Mouse (Mus musculus) erythroblast, adult 5-6 weeks (primary cell): ENCODE results near the gene Nudcd3. TPM values are rescaled to one million over a fixed set of nuclear protein-coding genes. Genes with fewer than 3 reads are reported as not detected.

Experiments
- ATAC-seq: replicated peaks from 2 replicates; pipeline ENCODE4 v1.8.0; 2016; ENCODE audit warnings: moderate number of reproducible peaks, mild to moderate bottlenecking, moderate TSS enrichment, inconsistent platforms; ENCODE audit not compliant: poor library complexity, low FRiP score, severe bottlenecking
- total RNA-seq, 2 experiments: library from RNA; stranded (forward) in 1 of 2; stranded (reverse) in 1 of 2; fragments of 150-400 nt in 1 of 2; fragments of 200-764, 138-1000 nt in 1 of 2; gene quantifications; 2 replicates each; pipeline versions ENCODE4 v1.2.3 to v1.2.4; 2015 to 2017; ENCODE audit warnings: low replicate concordance in 2 of 2

Gene Nudcd3
- total RNA-seq (2015; ENCODE audit: low replicate concordance) = 3.8 and 11.7 TPM in 2 replicates
- total RNA-seq (2017; ENCODE audit: low replicate concordance) = 7.8 and 8.1 TPM in 2 replicates

DNA sequence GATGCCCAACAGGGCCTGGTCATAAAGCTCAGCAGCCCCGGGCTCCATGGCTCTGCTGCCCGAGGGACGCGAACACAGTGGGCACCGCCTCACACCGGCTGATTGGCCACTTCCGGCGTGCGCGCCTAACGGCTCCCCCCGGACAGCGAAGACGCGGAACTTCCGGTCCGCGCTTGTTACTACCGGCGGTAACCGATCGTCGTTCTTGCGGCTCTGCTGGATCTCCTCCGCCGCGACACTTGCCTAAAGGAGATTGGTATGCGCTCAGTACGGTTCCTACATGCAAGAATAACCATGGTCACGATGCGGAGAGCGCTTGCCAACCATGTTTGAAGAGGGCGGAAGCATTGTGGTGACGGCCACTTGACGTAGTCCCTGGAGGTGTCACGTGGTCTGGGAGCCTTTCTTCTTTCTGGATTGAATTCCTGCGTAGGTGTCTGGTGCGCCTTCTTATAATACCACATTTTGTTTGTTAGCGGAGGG, at the start of gene Nudcd3:
Nudcd3 (minus strand) TSS at position 329 of the 483 bp plus-strand sequence.
- ATAC-seq = peak; percentile 97

DNA sequence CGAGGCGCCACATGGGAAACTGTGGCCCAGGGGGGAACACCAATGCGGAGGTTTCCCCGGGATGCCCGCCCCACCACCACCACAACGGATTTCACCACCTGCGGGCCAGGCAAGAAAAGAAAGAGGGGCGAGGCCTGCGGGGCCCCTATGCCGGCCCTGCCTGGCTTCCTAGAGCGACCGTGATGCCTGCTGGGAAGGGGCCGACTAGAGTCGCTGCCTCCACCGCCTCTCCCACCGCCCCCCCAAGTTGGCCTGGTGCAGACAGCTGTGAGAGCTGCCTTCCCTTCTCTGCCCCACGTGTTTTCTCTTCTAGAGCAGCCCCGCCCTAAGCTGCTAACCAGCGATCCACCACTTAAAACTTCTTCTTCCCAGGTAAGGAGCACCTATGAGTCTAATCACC, 44.5 kb upstream of the Nudcd3 start:
- ATAC-seq = no peak

DNA sequence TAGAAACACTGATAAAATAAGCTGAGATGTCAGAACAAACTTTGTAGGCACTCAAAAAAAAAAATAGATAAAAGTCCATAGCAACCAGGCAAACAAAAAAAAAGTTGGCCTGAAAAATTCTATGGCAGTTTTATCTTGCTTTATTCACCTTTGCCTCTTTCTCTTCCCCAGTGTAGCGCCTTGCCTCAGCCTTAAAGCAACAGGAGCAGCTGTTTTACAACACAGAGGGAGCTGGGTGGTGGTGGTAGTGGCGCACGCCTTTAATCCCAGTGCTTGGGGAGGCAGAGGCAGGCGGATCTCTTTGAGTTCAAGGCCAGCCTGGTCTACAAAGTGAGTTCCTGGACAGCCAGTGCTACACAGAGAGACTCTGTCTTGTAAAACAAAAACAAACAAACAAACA, 32.8 kb upstream of the Nudcd3 start:
- ATAC-seq = no peak

DNA sequence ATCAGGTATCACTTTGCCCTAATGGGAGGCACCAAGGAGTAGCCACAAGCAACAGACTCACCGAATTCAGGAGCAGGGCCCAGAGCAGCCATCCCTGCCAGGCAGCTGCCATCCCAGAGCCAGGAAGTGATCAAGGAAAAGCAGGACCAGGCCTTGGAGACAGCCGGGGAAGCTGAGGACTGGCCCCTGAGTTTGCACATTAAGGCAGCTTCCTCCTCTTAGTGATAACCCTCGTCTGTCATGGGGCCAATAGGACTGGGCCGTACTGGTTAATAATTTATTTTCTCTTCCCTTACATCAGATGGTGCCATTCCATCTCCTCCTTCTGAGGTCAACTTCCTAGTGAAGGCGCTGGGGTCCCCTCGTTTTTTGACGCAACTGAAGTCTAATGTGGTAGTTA, 29.8 kb upstream of the Nudcd3 start, which contains the start of gene Npc1l1:
Npc1l1 (minus strand) TSS at position 132 of the 400 bp plus-strand sequence.
- ATAC-seq = no peak

DNA sequence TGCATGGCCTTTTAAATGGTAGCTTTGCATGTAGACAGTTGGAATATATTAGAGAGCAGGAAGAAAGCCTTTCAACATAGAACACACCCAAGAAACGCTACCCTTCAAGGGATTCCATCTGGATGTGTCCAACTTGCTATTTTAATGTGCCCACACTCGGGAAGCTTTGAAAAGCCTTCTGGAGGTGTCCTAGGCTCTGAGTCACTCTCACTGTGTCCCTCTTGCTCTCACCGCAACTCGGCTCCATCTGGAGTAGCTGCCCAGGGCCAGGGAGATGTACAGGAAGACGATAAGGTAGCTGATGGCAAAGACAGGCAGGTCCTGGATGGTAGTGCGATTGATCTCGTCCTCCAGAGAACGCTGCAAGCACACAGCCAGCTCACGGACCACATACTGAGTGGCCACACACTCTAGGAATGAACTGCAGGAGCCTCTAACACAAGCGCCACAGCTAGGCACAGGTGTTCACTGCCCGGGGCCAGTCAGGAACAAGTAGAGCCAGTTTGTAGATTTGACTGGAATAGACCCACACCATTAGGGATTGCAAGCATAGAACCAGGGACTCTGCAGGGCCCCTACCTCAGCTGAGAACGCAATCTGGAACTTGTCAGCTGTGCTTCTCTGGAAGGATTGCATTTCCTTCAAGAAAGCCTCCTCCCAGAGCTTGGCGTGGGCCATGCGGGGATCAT, 24.5 kb upstream of the Nudcd3 start:
- no peak for ATAC-seq

DNA sequence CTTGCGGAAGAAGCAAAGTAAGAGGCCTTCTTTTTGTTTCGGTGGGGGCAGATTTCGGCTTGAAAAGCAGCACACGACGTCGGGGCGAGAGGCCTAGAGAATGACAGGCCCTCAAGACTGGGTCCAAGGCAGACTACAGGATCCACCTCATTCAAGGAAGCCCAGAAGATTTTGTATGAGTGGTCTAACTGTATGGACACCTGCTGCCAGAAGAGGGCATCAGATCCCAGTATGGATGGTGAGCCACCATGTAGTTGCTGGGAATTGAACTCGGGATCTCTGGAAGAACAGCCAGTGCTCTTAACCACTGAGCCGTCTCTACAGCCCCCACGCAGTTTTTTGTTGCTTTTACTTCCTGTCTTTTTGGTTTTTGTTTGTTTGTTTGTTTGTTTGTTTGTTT, 22.0 kb upstream of the Nudcd3 start:
- ATAC-seq = no peak

DNA sequence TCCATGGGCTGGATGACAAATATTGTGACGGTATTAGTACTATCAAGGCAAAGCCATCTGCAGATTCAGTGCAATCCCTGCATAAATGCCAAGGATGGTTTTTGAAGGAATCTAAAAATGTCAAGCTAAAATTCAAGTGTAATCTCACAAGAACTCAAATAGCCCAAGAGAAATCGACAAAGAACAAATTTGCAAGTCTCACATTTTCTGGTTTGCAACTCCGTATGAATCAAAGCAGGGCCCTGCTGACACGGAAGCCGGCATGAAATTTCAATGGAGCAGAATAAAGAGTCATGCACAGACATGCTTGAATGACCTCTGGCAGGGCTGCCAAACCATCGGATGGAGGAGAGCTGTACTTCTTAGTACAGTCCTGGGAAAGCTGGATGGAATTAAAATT, 19.8 kb upstream of the Nudcd3 start:
- no peak for ATAC-seq

DNA sequence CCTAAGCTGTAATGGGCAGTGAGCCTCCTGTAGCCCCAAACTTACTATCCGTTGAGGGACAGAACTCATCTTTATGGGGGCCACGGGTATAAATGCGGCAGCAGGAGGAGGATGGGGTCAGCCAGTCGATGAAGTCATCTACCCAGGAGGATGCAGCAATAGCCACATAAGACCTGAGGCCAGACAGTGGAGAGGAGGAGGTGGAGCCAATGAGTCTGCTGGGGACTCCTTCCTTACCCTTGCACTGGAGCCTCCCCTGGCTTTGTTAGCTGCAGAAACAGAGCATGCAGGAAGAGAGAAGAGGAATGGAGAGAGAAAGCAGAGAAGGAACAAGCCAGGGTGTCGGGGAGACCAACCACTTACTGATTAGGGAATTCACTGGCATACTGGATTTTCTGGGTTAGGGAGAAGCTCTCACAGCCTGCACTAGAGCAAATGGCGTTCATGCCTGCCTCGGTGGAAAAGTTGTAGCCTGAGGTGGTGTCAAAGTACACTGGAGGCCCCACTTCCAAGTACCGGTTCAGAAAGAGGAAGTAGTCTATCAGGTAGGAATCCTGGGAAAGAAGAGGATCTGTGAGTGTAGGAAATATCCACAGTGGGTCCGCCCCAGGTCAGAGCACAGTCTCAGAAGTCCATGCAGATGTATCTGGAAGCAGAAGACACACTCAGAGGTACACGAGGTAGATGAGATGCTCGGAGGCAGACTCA, 18.1 kb upstream of the Nudcd3 start:
- no peak for ATAC-seq

DNA sequence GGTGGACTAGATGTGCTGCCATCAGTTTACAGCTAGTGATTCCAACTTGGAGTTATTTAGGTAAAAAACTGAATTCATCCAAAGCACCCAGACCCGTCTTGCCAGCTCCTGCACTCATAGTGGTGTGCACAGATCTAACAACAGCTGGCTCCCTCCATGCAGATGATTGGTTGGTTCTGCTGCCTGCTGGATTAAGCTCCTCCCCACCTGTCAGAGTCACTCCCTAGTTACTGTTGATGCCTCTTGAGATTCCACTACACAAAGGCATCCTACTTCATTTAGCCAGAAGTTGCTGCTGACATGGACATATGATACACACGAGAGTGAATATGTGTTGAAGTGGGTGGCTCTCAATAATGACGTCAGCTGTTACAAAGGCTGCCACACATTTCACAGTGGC, 16.6 kb upstream of the Nudcd3 start:
- no peak for ATAC-seq

DNA sequence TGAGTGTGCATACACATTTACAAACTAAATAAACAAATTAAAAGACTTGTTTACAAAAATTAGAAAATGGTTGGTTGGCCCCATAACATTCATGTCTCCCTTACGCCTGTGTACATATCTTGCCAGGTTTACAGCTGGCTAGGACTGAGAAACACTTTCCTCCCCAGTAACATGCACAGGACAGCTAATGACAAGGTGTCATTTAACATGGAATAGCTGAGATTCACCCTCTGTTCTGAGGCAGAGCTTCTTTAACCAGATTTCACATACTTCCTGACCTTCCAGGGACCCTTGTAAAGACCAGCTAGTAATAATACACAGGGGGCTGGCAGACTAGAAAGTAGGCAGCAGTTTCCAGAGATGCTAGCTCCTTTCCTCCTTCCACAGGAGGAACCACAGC, 7.9 kb upstream of the Nudcd3 start:
- no peak for ATAC-seq

DNA sequence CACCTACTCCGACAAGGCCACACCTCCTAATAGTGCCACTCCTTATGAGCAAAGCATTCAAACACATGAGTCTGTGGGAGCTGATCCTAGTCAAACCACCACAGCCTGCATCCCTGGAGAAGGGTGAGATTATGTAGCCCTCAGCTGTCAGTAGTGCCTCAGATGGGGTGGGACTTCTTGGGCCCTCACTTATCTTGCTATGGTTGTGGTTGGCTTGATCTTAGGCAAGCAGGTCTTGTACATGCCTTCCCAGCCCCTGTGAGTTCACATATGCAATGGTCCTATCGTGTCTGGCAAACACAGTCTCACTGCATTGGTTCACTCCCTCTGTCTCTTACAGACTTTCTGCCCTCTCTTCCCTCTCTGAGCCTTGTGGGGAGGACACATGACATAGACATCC, 6.9 kb upstream of the Nudcd3 start:
- ATAC-seq = no peak

DNA sequence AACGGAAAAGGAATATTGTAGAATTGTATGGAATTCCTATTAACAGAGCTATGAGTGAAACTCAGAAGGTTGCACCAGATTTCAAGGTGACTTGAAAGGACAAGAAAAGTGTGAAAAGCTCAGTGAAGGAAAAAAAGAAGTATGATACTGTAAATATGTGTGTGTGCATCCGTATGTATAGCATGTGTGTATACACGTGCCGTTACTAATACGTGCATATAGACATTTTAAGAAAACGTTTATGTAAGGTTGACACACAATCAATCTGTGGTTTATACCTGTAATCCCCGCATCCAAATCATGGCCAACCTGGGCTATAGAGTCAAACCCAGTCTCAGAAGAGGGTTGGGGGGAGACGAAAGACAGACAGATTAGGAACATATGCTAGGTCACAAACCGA, 355 bp upstream of the Nudcd3 start:
- ATAC-seq = no peak

DNA sequence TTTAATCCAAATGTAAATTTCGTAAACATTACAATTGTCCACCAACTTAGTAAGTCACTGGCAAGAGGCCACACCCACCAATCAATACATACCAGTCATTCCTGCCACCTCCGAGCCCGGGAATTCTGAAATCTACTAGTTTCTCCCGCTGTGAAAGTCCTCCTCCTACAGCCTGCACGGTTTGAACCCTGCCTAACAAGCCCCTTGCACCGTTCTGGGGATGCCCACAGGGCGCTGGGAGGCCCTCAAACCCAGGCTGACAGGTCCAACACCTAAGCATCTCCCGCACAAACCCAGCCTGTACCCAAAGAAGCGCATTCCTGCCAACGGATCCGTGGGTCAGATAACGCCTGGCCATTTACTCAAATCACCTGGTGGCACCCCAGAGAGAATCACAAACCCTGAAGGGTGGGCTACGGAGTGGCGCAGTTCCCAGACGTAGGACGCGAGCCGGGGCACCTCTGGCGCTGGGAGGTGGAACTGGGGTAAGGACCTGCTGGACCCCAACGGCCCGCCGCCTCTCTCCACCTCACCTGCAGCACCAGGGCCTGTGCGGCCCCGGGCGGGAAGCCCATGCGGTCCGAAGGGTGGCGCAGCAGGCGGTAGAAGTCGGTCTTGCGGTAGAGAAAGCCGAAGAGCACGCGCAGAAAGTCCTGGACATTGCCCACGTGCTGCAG, 667 bp downstream of the Nudcd3 start, which contains the start of gene A730071L15Rik:
A730071L15Rik (plus strand) TSS at position 620 of the 677 bp plus-strand sequence.
- peak; percentile 65 for ATAC-seq

DNA sequence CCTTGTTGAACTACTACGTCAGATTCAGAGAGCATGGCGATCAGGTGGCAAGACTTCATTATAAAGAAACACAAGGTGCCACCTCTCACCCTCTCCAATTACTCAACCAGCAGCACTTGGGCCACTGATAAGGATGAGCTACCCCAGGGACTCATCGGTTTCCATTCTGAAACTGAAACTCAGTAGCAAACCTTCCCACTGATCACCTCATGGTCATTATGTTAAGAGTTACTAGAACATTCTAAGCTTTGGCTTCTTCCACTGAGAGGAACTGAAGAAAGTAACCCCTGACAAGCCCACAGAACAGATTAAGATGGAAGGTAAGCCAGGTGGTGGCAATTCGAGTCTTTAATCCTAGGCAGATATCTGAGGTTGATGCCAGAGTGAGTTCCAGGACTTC, 1.8 kb downstream of the Nudcd3 start:
- ATAC-seq = no peak

DNA sequence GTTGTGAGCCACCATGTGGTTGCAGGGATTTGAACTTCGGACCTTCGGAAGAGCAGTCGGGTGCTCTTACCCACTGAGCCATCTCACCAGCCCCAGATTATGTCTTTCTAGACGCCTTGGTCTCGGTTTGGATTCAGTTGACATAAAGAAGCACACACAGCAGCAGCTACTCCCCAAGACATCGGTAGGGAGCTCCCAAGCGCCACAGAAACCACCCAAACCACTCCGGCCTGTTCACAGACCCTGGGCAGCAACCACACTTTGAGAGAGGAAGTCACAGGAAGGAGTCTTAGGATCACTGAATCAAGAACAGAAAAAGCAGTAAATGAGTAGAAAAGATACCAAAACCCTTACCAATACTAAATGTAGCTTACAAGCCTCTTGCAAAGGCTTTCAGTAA, 3.4 kb downstream of the Nudcd3 start:
- no peak for ATAC-seq

DNA sequence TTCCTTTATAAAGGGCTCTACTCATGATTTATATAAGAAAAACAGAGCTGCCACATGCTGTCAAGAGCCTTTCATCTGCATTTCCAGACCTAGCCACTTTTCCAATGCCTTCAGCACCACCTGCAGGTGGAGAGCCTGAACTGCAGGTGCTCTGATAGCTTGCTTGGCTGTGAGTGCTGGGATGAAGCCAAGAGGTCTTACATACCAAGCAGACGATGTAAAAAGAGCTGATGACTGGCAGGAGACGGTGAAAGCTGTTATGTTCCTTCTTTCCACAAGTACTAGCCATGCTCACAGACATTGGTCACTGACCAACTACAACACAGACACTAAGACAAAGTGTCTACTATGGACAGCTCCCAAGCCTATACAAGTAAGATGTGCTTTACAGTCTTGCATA, 12.3 kb downstream of the Nudcd3 start:
- ATAC-seq = peak; percentile 93

DNA sequence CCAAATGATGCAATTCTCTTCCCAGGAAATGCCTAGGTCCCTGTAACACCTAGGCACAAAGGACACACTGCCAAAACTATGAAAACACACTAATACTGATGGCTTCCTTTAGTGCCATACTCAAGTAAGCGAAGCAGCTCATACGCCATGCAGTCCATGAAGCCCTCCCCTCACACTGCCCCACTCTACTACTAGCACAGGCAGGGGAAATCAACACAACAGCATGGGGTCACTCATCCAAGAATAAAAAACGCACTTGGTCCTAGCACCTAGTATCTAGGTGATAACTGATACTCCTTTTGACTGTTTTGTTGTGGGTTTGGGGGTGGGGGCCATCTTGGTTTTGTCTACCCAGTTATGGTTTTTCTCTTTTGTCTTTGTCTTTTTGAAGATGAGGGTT, 12.8 kb downstream of the Nudcd3 start:
- ATAC-seq = no peak

DNA sequence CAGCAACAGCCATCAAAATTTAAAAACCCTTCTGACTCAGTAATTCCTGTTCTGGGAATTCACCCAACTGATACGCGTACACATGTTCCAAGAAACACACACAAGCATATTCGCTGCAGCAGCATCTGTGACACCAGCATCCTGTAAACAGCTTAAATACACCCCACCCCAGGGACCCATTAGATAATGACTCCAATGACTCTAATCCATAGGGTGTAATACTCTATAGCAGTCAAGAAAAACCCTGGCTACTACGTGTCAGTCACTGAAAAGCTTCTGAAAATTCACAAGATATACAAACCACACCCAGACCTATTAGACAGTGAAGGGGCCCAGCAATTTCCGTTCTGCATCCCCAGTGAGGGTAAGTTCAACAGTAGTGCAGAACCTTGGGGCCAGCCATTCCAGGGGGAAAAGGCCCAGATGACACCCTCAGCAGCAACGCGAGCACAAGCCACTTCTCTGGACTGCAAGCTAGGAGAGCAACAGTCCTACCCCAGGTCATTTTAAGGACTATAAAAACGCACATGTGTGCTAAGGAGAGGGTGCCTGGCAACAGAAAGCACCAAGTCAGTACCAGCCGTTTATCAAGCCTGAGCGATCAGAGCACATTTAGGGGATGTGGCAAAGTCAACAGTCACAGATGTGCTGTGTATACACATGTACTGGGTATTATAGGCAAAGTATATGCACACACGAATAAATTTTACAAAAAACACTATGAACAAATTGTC, 15.8 kb downstream of the Nudcd3 start:
- no peak for ATAC-seq

DNA sequence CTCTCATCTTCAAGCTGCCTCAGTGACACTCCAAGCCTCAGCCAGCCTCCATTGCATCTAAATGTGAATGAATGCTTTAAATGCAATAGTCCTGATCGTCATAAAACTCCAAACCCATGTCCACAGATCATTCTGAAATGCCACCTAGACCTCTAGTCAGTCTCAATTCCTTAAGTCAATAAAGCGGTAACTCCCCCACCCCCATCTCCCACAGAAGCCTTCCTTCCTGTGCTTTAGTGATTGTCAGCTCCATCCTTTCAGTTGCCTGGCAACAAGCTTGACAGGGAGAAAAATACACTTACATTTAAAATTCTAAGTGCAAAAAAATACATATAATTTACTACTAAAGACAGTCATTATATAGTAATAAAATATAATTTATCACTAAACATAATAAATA, 17.0 kb downstream of the Nudcd3 start:
- ATAC-seq = no peak

DNA sequence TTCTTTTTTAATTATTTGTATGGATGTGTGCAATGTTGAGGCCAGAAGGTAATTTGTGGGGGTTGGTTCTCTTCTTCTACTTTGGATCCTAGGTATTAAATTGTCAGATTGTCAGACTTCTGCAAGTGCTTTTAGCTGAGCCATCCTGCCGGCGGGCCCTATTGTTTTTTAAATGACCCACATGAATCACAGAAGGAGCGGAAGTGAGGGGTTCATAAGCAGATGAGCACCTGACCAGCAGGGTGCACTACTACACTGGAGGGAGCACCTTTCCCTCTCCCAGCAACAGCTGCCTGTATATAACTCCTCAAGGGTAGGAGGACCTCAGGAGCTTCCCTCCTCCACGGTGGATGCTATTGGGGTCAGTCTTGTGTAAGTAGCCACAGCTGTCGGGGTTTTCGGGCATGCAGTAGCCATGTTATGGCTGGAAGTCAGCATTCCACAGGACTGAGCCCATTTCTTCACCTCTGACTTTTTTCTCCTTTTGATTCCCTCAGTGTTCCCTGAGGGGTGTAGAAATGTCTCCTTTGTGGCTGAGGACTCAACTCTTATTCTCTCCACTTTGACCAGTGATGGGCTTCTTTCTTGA, 19.3 kb downstream of the Nudcd3 start:
- no peak for ATAC-seq
